Mouse (Mus musculus) ES-Bruce4 (cell line): ENCODE data around the gene Defb22. TPM values are rescaled to one million over a fixed set of nuclear protein-coding genes. Genes with fewer than 3 reads are reported as not detected.

Experiments used
- H3K27ac ChIP-seq: 2 replicates; pipeline ENCODE4 v1.5.1; 2012; ENCODE audit warnings: low read length, inconsistent platforms; ENCODE audit not compliant: insufficient read depth
- H3K27me3 ChIP-seq: 2 replicates; pipeline ENCODE4 v1.6.1; 2012; ENCODE audit warnings: mild to moderate bottlenecking, low read length, inconsistent platforms; ENCODE audit not compliant: control insufficient read depth, poor library complexity, insufficient read depth, severe bottlenecking
- H3K36me3 ChIP-seq: 2 replicates; pipeline ENCODE4 v1.6.1; 2012; ENCODE audit warnings: inconsistent platforms, mild to moderate bottlenecking, low read length, moderate library complexity; ENCODE audit not compliant: control insufficient read depth, poor library complexity, insufficient read depth, severe bottlenecking
- H3K4me1 ChIP-seq: one replicate; pipeline ENCODE4 v1.8.1; 2011; ENCODE audit warnings: low read length; ENCODE audit not compliant: control insufficient read depth, insufficient read depth
- H3K4me3 ChIP-seq: 2 replicates; pipeline ENCODE4 v1.5.1; 2011; ENCODE audit warnings: low read depth, mild to moderate bottlenecking, low read length
- H3K9ac ChIP-seq: 2 replicates; pipeline ENCODE4 v1.6.1; 2012; ENCODE audit warnings: low read depth, mild to moderate bottlenecking, inconsistent platforms; ENCODE audit not compliant: poor library complexity, severe bottlenecking
- H3K9me3 ChIP-seq: replicated peaks from 2 replicates; pipeline ENCODE4 v1.6.1; 2012; ENCODE audit warnings: mild to moderate bottlenecking, low read length, inconsistent platforms; ENCODE audit not compliant: control insufficient read depth, poor library complexity, insufficient read depth, severe bottlenecking
- CTCF ChIP-seq: IDR thresholded peaks from one replicate; pipeline ENCODE4 v1.8.1; 2011; ENCODE audit warnings: low read depth, low read length
- EP300 ChIP-seq: IDR thresholded peaks from 2 replicates; pipeline ENCODE4 v1.6.1; 2011; ENCODE audit warnings: low read depth, low read length; ENCODE audit not compliant: insufficient read depth
- POLR2A ChIP-seq: IDR thresholded peaks from one replicate; pipeline ENCODE4 v1.8.1; 2011; ENCODE audit warnings: low read length; ENCODE audit not compliant: insufficient read depth
- polyA plus RNA-seq: library from polyadenylated mRNA; stranded (reverse); fragments of >200 nt; gene quantifications from 2 replicates; pipeline ENCODE4 v1.2.4, GENCODE M21; 2011; ENCODE audit warnings: low read depth; ENCODE audit not compliant: missing spikeins, insufficient read depth, insufficient read length

The Defb22 gene
- polyA plus RNA-seq, 1 experiment = not detected

DNA sequence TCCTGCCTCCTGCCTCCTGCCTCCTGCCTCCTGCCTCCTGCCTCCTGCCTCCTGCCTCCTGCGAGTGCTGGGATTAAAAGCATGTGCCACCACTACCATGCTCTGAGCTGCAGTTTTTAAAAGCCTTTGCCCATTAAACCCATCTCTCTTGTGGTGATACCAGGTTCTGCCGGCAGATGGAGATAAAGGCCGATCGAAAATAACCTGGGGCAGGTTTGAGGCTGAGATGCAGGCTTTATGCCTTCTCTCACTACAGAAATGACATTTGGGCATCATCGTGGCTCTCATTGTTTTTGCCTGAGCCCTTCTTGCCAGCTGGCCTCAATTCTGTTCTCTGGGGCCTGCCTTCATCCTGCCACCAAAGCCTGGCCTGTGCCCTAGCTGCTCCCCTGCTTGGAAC, 39.7 kb downstream of the Defb22 start:
- Histone ChIP-seq H3K4me1 (no peaks in the 10 kb centered on the region), H3K27me3 (no peaks in the 10 kb centered on the region), H3K36me3 (no peaks in the 10 kb centered on the region), H3K9ac (no peak overlapping the region), H3K9me3 (no peaks in the 10 kb centered on the region), H3K4me3 (no peak overlapping the region), H3K27ac (no peak overlapping the region)
- TF ChIP-seq CTCF (peak; percentile 37), EP300 (no peak), POLR2A (no peak)

DNA sequence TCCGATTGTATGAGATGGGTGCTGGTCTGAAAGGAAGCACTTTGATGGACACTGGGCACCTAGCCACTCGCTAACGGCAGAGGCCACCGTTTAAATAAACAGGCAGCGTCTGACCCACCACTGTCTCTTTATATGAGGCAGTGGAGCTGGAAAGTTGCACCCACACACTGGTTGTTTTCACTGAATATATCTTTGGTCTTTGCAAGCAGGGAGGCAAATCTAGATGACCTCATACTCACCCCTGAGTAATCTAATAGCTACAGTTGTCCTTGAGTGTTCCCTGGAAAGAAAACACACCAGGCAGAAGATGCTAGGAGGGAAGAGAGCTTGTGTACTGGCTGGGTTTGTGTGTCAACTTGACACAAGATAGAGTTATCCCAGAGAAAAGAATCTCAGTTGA, 42.5 kb downstream of the Defb22 start:
- no peak overlapping the region for H3K27ac ChIP-seq
- H3K4me3 ChIP-seq = no peak overlapping the region
- H3K27me3 ChIP-seq = no peaks in the 10 kb centered on the region
- H3K36me3 ChIP-seq = no peaks in the 10 kb centered on the region
- no peak overlapping the region for H3K9ac ChIP-seq
- no peak for TF ChIP-seq CTCF
- TF ChIP-seq EP300 = no peak
- no peak for TF ChIP-seq POLR2A
- H3K9me3 ChIP-seq = no peaks in the 10 kb centered on the region
- H3K4me1 ChIP-seq = no peaks in the 10 kb centered on the region

DNA sequence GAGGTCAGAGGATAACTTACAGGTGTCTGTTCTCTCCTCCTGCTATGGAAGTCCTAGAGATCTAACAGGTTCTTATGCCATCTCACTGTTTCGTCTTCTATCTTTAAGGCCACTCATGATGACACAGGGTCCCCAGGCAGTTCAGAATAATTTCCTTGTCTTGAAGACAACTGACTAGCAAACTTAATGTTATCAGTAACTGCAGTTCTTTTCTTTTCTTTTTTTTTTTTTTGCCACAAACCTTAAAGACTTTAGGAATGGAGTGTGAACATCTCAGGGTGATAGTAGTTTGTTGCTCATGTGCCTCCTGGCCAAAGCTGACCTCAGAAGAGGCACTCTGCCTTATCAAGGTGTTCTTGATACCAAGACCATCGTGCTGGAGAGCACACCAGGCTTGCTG, 43.3 kb downstream of the Defb22 start:
- Histone ChIP-seq H3K27ac (no peak overlapping the region), H3K27me3 (no peaks in the 10 kb centered on the region), H3K9ac (no peak overlapping the region), H3K9me3 (no peaks in the 10 kb centered on the region), H3K36me3 (no peaks in the 10 kb centered on the region), H3K4me3 (no peak overlapping the region), H3K4me1 (no peaks in the 10 kb centered on the region)
- TF ChIP-seq EP300 (no peak), CTCF (no peak), POLR2A (no peak)

DNA sequence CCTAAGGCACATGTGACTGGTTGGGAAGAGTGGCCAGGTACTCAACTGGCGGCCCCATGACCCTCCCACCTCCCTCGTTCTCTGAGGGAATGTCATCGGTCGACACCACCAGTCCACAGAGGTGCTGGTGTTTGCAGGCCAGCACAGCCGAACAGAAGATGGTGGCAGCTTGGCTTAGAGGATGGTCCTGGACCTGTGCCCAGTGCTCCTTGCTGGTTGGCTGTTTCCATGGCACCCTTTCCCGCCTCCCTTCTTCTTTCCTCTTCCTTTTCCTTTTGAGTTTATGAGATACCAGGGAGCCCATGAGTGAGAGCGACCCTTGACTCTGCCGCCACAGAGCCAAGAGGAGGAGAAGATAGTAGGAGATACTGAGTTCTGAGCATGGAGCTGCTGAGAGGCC, 46.7 kb downstream of the Defb22 start:
- Histone ChIP-seq H3K27me3 (no peaks in the 10 kb centered on the region), H3K9me3 (no peaks in the 10 kb centered on the region), H3K9ac (no peak overlapping the region), H3K4me1 (no peaks in the 10 kb centered on the region), H3K4me3 (no peak overlapping the region), H3K27ac (no peak overlapping the region), H3K36me3 (no peaks in the 10 kb centered on the region)
- TF ChIP-seq EP300 = no peak
- TF ChIP-seq CTCF = no peak
- TF ChIP-seq POLR2A = no peak

DNA sequence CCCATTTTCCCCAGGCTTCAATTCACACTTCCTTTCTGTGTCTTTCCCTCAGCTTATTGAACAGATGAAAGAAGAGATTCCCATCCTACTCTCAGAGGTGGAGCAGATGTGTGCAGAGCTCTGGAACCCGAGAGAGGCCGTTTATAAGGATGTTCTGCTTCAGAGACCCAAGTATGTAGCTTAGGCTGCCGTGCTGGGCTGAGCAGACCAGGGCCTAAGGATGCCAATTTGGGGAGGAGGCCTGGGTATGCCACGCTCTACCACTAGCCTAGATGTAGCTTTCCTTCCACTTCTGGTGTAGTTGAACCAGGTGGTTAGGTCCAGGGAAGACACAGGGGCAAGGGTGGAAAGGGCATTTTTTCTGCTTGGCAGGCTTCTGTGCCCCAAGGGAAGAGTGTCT, 47.6 kb downstream of the Defb22 start:
- Histone ChIP-seq H3K27ac (no peak overlapping the region), H3K27me3 (no peaks in the 10 kb centered on the region), H3K4me1 (no peaks in the 10 kb centered on the region), H3K9me3 (no peaks in the 10 kb centered on the region), H3K9ac (no peak overlapping the region), H3K4me3 (no peak overlapping the region), H3K36me3 (no peaks in the 10 kb centered on the region)
- no peak for TF ChIP-seq POLR2A
- no peak for TF ChIP-seq CTCF
- no peak for TF ChIP-seq EP300

DNA sequence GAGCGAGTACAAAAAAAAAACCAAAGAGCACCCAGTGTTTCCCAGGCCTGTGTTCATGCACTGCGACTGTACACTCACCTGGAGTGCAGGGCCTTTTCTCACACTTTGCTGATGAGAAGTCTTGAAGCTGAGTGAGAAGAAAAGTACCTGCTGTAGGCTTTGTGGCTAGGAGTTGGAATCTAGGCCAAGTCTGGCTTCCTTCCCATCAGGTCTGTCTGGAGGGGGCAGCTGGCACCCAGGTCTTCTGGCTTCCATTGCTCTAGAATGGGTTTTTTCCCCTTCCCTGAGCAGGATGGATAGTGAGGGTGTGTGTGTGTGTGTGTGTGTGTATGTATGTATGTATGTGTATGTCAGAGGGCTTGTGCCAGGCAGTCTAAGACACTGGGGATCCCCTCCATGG, 50.1 kb downstream of the Defb22 start:
- no peaks in the 10 kb centered on the region for H3K36me3 ChIP-seq
- no peak overlapping the region for H3K27ac ChIP-seq
- no peak overlapping the region for H3K4me3 ChIP-seq
- H3K9me3 ChIP-seq = no peaks in the 10 kb centered on the region
- H3K9ac ChIP-seq = no peak overlapping the region
- no peaks in the 10 kb centered on the region for H3K4me1 ChIP-seq
- TF ChIP-seq EP300 (no peak), CTCF (no peak), POLR2A (no peak)
- H3K27me3 ChIP-seq = no peaks in the 10 kb centered on the region

DNA sequence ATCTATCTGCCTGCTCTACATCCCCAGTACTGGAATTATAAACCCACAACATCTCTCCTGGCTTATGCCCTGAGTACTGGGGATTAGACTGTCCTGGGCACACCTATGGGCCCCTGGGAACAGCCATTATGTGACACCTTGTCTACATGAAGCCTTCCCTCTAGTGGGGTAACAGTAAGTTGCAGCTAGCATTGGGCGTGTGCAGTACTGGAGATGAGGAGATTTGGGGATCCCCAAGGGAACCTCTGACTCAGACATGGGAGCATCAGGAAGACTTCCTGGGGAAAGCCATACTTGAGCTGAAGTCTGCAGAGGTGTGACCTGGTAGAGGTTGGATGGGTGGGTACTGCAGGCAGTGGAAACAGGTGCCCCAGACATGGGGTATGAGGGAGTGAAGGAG, 51.0 kb downstream of the Defb22 start:
- H3K4me3 ChIP-seq = no peak overlapping the region
- H3K27ac ChIP-seq = no peak overlapping the region
- TF ChIP-seq POLR2A (no peak), EP300 (no peak), CTCF (no peak)
- no peak overlapping the region for H3K9ac ChIP-seq
- H3K4me1 ChIP-seq = no peaks in the 10 kb centered on the region
- no peaks in the 10 kb centered on the region for H3K27me3 ChIP-seq
- H3K36me3 ChIP-seq = no peaks in the 10 kb centered on the region
- H3K9me3 ChIP-seq = no peaks in the 10 kb centered on the region
